Mouse (Mus musculus): ENCODE results near the gene Mad1l1.

DNA sequence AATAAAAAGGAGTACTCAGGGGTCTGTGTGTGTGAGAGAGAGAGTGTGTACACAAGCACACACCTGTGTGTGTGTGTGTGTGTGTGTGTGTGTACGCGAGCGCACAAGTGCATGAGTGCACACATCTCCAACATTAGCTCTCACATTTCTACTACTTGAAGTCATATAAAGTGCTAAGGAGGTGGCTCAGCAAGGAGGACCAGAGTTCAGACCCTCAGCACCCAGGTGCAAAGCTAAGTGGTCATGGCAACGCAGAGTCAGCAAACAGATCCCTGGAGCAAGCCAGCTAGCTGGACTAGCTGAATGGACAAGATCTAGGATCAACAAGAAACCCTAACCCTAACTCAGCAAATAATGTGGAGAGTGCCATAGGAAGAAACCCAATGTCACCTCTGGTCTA is 139.0 kb downstream of the Mad1l1 start:
- TF ChIP-seq CTCF (IDR thresholded peaks at IDR 0.05; ENCODE audit: control insufficient read depth, insufficient read depth, low read length) (no peak), POLR2A (IDR thresholded peaks at IDR 0.05; ENCODE audit: borderline replicate concordance, control insufficient read depth, low read depth, low read length) (no peak)

Data from bone marrow, adult 2 months (tissue).